Mouse (Mus musculus): ENCODE measurements around the gene Lonrf2.

Gene Lonrf2

DNA sequence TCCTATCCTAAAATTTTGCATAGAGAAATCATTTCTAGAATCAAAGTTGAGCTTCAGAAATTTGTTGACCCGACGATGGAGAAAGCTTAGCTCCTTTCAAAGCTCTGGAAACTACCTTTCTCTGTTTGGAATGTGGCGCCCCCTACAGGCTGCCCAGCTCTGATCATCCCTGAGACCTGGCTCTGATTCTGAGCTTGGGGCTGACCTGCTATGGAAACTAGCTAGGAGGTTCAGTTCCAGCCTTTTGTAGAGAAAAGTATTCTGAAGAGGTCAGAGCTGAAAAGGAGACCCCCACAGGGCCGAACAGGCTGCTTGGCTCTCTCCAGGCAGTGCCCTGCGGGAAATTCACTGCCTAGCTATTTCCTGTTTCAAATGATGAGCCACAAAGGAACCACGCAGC, 66.6 kb downstream of the Lonrf2 start:
- peak; percentile 29 to 61 for DNase-seq (ENCODE audit: low spot score in 2 of 2)

DNA sequence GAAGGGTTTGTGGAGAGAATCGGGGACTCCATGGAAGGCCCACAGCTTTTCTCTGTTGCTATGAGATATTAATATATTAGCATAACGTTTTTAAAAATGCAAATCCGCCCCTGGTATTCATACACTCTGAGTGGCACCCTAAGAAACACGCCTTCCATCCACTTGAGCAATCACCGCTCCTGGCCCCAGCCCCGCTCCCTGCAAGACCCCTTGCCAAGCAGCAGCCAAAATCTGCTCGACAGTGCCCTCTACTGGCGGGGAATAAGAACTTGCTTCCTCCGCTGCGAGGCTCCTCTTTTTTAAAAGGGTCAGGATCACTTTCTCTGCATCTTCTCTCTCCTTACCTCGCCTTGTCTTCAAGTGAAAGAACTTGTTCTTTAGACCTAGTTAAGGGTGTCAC, 68.7 kb downstream of the Lonrf2 start:
- DNase-seq (ENCODE audit: low spot score in 2 of 2) = peak; percentile 57 to 67

- DNase-seq (ENCODE audit: low spot score in 2 of 2) = no peak
Observed at GRCm38 (mm10) chr1:38766661-38767572, 69.6 kb downstream of the Lonrf2 start.

GRCm38 (mm10) chr1:38766254-38766653, 70.3 kb downstream of the Lonrf2 start:
- DNase-seq (ENCODE audit: low spot score in 2 of 2) = no peak

DNA sequence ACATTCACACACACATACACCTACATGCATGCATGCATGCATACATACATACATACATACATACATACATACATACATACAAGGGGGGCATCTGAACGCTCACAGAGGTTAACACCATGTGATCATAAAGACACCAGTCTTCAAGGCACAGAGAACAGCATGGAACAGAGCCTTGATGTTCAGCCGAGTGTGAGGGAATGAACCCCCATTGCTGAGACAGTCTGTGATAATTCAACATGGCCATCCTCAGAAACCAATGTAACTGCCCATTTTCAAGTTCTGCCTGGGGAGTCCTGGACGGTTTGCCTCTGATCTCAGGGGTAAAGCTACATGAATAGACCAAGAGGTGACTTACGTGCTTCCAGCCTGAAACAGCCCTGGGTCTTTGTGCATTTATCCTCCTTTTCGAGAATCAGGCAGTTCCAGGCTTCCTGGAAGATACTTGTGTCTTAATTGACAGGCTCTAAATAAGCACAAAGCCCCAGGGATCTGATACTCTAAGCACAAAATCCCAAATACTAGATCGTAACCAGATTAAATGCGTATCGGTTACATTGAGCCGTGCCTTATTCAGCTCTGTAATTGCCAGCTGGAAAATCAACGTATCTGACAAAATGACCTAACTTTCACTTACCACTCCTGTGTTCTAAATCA, 72.4 kb downstream of the Lonrf2 start:
- DNase-seq (ENCODE audit: low spot score in 2 of 2) = no peak

DNA sequence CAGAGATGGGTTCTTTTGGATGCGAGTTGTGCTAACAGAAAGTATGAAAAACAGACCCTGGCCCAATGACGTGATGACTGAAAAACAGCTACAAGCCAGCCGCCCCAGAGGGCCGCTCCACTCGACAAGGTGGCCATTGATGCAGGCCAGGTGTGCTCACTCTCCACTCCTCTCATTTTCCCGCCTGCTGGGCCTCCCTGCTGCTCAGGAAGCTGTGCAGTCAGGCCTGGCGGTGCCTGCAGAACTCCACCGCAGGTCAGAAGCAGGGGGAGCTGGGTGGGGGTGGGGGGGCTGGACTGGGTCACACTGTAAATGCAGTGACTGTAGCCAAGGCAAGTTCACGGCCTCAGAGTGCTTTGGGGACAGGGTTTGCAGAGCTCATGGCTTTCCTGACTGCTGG, 76.1 kb downstream of the Lonrf2 start:
- DNase-seq (ENCODE audit: low spot score in 2 of 2) = no peak

DNA sequence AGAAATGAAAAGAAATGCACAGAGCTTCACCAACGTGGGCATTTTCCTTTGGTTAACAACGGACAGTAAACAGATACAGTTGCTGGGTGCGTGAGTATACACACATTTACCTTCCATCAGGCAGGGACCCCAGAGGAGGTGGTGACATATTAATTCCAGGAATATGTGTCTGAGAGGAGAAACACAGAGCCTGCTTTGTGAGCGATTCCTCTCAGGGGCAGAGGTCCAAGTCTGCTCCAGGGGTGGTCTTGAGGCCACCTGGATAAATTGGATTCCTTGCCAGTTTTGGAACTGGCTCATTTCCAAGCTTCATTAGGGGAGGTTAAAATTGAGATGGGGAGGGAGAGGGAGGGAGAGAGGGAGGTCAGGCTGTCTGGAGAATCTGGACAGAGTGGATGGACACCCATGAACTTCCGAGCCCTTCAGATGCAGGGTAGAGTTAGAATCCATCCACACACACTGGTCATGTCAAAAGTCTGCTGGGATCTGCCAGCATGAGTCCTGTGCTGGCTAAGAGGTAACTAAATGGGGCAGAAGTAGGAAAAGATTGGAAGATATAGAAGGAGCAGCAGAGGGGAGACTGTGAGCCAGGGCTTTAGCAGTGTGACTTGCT, 78.6 kb downstream of the Lonrf2 start:
- no peak for DNase-seq (ENCODE audit: low spot score in 2 of 2)

DNA sequence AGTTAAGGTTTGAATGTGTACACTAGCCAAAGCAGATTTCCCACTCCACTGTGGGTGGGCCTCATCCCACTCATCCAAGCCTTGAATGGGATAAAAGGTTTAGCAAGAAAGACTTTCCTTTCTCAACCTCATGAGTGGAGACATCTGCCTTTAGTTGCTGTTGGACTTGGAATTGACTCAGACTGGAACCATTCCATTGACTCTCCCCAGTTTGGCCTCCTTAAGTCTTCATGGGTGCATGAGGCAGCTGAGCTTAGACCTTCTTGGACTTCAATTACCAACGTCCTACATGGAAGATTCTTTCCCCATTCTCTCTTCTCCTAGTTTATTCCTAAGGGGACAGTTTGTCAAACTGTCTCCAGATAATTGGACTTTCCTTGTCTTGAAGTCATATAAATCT, 92.6 kb downstream of the Lonrf2 start:
- no peak for DNase-seq (ENCODE audit: low spot score in 2 of 2)
